Mouse (Mus musculus) cortical plate, adult 2 months (tissue): ENCODE measurements around the gene Dgki.

Source experiments
- CTCF ChIP-seq: fragments of 200-500 bp; IDR thresholded peaks from 2 replicates; pipeline ENCODE4 v1.5.1; 2011; ENCODE audit warnings: mild to moderate bottlenecking, control low read depth, low read length; ENCODE audit not compliant: insufficient read depth; ENCODE audit errors: extremely low read depth
- POLR2A ChIP-seq: fragments of 200-500 bp; IDR thresholded peaks from 2 replicates; pipeline ENCODE4 v1.6.1; 2011; ENCODE audit warnings: mild to moderate bottlenecking, low read length, control low read depth; ENCODE audit not compliant: insufficient read depth; ENCODE audit errors: extremely low read depth

GRCm38 (mm10) chr6:37347606-37348005 is 47.6 kb upstream of the Dgki start:
- TF ChIP-seq CTCF (no peak), POLR2A (no peak)
